Mouse (Mus musculus): ENCODE measurements around the gene Map2k3. TPM values are rescaled to one million over a fixed set of nuclear protein-coding genes. Genes with fewer than 3 reads are reported as not detected.

Gene Map2k3
- total RNA-seq, 2 experiments from 2014 or later = 38.8 to 42.3 TPM

DNA sequence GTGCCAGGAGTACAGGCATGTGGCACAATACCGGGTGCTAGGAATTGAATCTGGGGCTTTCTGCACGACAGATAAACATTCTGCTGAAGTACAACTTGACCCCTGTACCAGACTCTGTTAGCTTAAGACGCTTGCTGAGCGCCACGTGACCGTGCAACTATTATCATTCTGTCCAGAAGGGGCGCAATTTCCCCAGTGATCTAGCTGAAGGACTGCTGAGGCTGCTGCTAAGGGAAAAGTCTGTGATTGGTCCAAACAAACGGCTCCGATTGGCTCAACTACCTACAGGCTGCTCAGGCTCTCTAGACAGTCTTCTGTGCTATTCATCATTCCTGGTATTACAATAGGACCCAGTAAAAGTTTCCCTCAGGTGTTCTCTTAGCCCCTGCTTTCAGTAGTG lies 4.6 kb upstream of the Map2k3 start:
- peak; percentile 95 for DNase-seq

- no peak for DNase-seq
These were observed 1.0 kb upstream of the Map2k3 start for GRCm38 (mm10) chr11:60930724-60931281.

- no peak for DNase-seq
These were observed 458 bp upstream of the Map2k3 start for GRCm38 (mm10) chr11:60931282-60931868.

DNA sequence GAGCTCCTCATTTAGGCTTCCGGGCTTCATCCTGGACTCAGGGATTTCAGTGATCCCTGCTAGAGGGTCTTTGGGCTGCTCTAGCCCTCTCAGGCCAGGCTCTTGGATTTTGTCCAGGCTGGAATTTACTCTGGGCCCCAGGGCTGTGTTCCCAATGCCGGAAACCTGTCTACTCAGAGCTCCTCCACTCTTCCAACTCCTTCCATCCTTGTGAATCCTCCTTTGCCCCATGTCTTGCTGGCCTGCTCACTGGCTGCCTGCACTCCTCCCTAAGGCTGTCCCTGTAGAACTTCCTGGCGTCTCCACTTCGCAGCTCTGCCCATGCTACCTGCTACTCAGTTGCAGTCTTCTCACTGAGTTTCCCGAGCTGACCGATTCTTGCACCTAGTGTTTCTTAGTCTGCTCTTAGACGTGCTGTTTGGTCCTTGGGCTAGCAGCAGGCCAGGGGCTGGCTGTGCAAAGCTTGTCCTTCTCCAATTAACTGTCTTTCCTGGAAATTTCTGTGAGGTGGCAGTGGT lies 729 bp downstream of the Map2k3 start:
- no peak for DNase-seq

GRCm38 (mm10) chr11:60933178-60933930 lies 1.5 kb downstream of the Map2k3 start:
- no peak for DNase-seq

GRCm38 (mm10) chr11:60934795-60935194 lies 3.0 kb downstream of the Map2k3 start:
- no peak for DNase-seq

DNA sequence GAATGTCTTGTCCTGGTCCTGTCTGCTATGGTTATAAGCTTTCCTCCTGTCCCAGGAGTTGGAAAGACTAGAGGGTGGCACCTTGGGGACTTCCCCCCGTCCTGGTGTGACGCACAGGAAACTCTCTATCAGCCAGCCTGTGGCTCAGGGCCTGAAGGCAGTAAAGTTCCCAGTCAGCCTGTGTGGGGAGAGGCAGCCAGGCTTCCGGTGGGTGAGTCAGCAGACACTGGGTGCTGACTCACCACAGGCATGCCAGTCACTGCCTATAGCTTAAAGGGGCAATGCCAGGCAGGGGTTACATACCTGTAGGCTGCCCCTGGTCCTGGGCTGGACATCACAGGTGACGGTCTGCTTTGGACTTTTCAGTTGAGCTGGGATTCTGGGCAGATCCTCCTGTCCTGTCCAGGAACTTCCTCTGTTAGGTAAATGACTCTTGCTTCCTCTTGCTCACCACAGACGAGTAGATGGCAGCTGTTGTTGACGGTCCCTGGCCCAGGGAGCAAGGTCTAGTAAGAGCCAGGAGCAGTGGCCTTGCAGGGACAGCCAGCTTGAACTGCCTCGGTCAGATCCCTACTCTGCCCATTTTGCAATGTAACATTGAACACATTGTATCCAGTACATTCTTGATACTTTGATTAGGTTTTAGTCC lies 3.6 kb downstream of the Map2k3 start:
- peak; percentile 72 for DNase-seq

- DNase-seq = no peak
These were observed 4.1 kb downstream of the Map2k3 start for GRCm38 (mm10) chr11:60935975-60936373.

- no peak for DNase-seq
These were observed 5.8 kb downstream of the Map2k3 start for GRCm38 (mm10) chr11:60937611-60938010.

- DNase-seq = no peak
These were observed 7.7 kb downstream of the Map2k3 start for GRCm38 (mm10) chr11:60939487-60939886.

DNA sequence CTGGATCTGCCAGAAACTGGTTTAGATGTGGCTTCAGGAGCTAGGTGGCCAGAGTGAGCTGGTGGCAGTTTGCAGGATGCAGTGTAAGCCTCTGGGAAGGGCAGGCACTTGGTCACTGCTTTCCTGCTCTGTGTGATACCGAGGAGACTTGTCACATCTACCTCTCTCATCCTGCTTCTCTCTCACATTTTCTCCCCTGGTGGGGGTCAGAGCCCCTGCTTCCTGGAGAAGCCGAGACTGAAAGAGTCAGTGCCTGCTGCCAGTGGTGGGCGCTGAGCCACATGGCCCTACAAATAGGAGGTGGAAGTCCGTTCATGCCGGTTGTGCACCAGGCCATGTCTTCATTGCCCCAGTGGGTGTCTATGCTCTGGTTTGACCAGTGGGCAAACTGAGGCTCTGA lies 8.7 kb downstream of the Map2k3 start:
- DNase-seq = no peak

DNA sequence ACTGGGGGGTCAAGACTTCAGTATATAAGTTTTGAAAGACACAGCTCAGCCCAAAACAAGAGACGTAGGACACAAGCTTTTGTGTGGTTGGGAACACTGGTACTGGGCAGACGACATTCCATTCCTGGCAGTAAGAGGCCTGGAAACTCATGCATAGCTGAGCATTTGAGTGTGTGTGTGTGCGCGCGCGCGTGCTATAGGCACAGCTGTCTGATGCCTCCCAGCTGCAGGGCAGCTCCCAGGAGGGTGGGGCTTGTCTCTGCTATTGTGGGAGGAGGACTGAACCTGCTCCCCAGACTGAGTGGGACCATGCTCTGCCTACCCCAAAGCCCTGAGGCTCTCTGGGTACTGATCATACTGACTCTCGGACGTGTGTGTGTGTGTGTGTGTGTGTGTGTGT lies 9.5 kb downstream of the Map2k3 start:
- DNase-seq = no peak

- no peak for DNase-seq
These were observed 10.6 kb downstream of the Map2k3 start for GRCm38 (mm10) chr11:60942263-60943015.

GRCm38 (mm10) chr11:60945003-60945402 lies 13.2 kb downstream of the Map2k3 start:
- no peak for DNase-seq

GRCm38 (mm10) chr11:60951896-60952295 lies 20.1 kb downstream of the Map2k3 start:
- DNase-seq = no peak

GRCm38 (mm10) chr11:60952362-60952761 lies 20.5 kb downstream of the Map2k3 start:
- no peak for DNase-seq

DNA sequence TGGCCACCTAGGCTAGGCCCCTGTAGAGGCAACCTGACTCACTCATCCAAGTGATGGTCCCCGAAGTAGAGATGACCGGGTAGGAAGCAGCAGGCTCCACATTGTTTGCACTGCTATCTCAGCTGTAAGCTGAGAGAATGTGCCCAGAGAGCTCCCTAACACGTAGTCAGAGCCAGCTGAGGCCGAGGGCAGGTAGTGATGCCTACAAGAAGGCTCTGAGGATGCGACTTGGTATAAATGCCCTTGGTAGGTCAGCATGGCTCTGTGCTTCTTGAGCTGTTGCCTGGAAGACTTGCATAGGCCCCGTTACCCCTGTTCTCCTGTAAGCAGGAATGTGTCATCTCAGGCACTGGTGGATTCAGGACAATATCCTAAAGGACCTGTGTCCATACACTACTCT lies 21.2 kb downstream of the Map2k3 start:
- no peak for DNase-seq

DNA sequence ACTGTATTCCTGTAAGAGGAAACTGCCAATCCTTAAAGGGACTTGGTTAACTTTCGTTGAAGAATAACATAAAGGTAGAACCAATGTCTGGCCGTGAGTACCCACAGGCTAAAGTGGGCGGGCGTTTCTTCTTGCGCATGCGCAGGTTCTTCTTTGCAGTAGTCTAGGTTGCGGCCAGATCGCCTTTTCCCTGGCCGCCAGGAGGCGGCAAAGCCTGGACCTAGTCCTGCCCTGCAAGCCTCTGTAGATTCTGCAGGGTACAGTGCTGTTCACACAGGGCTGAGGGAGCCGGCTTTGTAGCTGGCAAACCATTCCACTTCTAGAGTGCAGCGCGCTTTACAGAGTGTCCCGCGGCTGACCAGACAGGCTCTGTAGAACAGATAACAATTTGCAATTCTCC lies 22.0 kb downstream of the Map2k3 start:
- DNase-seq = peak; percentile 96

GRCm38 (mm10) chr11:60954255-60955104 lies 22.6 kb downstream of the Map2k3 start:
- no peak for DNase-seq

DNA sequence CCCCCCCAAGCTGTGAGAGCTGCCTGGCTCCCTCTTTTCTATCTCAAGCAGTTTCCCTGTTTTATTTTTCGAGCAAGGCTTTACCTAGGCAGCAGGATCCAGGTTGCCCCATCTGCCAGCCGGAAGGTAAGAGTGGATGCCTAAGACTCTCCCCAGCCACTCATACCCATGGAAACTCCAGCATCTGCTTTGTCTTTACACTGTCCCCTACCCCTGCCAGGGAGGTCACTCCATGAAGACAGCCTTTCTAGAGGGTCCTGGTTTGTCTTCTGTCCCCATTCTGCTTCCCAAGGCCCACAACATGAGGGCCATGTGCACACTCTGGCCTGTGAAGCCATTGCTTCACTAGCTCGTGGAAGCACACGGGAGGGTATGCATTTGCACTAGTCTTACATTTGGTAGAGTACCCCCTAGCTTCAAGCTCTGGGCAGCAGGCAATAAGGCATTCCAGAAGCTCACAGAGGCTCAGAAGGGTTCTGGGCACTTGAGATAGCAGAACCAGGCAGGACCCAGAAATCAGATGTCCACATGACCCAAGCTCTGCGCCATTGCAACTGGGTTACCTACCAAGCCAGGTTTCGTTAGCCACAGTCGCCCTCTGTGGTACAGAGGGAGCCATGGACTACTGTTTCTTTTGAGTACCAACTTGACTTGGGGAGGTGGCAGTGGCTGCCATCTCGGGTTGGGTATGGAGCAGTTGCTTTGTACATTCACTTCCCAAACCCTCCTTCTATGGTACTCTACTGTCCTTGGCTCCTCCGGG lies 24.0 kb downstream of the Map2k3 start:
- no peak for DNase-seq

GRCm38 (mm10) chr11:60958948-60959347 lies 27.1 kb downstream of the Map2k3 start:
- DNase-seq = no peak
